Mouse (Mus musculus) forebrain, embryonic 15.5 days (tissue): ENCODE results near the gene Rad1. TPM values are rescaled to one million over a fixed set of nuclear protein-coding genes. Genes with fewer than 3 reads are reported as not detected.
A peak's percentile ranks its signal among the peaks of the same experiment; 100 is the strongest.

ENCODE experiments used
- ATAC-seq: fragments of 200-750 bp; cut with Nextera tagmentation; replicated peaks from 2 replicates; pipeline ENCODE4 v1.8.0; 2017; ENCODE audit warnings: mild to moderate bottlenecking, moderate TSS enrichment, moderate library complexity
- H3K27ac ChIP-seq: fragments of 300-500 bp; sonication (generic); replicated peaks from 2 replicates; pipeline ENCODE4 v1.5.1; 2015; ENCODE audit warnings: mild to moderate bottlenecking, inconsistent platforms
- H3K27me3 ChIP-seq: fragments of 300-500 bp; sonication (generic); 2 replicates; pipeline ENCODE4 v1.6.1; 2015; ENCODE audit warnings: inconsistent platforms
- H3K36me3 ChIP-seq: fragments of 300-500 bp; sonication (generic); 2 replicates; pipeline ENCODE4 v1.6.1; 2015; ENCODE audit warnings: mild to moderate bottlenecking, inconsistent platforms
- H3K4me1 ChIP-seq: fragments of 300-500 bp; sonication (generic); 2 replicates; pipeline ENCODE4 v1.6.1; 2015; ENCODE audit warnings: inconsistent platforms
- H3K4me2 ChIP-seq: fragments of 300-500 bp; sonication (generic); replicated peaks from 2 replicates; pipeline ENCODE4 v1.6.1; 2015; ENCODE audit warnings: mild to moderate bottlenecking, inconsistent platforms
- H3K4me3 ChIP-seq: fragments of 300-500 bp; sonication (generic); 2 replicates; pipeline ENCODE4 v1.5.1; 2015; ENCODE audit warnings: mild to moderate bottlenecking, inconsistent platforms
- H3K9ac ChIP-seq: fragments of 300-500 bp; sonication (generic); replicated peaks from 2 replicates; pipeline ENCODE4 v1.6.1; 2015; ENCODE audit warnings: mild to moderate bottlenecking, inconsistent platforms
- H3K9me3 ChIP-seq: fragments of 300-500 bp; sonication (generic); 2 replicates; pipeline ENCODE4 v1.6.1; 2016; ENCODE audit warnings: inconsistent platforms
- WGBS: fragments of 180-500 bp; shearing (Covaris S2); methylation state at CpG from one replicate; pipeline ENCODE4 v1.1.7; 2015; ENCODE audit warnings: mixed read lengths; 5-methylcytosine and 5-hydroxymethylcytosine counted together
- polyA plus RNA-seq: library from polyadenylated mRNA; unstranded; fragments of >200 nt; fragmentation: Nextera tagmentation; extraction: Ambion mirVana; gene quantifications from 2 replicates; pipeline ENCODE4 v1.2.1, GENCODE M21; 2015

The Rad1 gene
- polyA plus RNA-seq: 30.0 and 35.5 TPM in 2 replicates

DNA sequence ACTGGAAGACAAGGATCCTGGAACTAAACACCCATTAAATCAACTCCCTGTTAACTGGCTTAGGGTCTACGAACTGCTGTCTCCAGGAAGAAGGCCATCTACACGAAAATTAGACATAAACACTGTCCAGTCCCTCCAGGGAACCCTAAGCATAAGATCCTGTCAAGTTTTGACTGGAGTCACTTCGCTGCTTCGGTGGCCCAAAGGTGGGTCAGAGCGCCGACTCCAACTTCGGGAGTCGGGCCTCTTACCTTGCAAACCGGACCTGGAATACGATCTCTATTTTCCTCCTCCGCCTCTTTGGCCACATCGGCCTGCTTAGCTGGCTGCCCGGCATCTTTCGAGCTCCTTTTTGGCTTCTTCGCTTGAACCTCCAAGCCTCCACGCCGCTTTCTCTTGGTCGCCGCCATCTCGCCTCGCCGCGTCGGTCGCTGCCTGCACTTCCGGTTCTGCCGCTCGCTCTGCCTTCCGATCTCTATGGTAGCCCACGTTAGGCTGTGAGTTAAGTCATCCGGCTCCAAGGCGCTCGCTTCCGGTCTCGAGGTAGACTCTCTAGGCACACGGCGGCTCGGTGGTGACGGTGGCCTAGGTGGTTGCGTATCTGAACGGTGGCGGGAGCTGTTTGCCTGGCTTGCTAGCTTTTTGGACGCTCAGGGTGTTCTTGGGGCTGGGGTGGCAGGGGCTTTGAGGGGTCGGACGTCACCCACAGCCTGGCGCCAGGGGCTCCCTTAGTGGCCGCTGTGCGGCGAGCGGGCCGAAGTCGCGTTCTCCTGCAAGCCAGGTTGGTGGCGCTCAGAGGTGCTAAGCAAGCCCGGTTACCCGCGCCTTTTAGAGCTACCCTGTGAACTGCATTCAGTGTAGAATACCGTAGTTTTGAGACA, at the start of gene Rad1, which contains the start of gene Brix1:
Gene Rad1 (plus strand): TSS at position 535 of the 881 bp plus-strand sequence.
Gene Brix1 (minus strand): TSS at position 464 of the 881 bp plus-strand sequence.
- Histone ChIP-seq H3K9me3 (no peaks in the 10 kb centered on the region), H3K4me3 (peak within 1 kb of the TSS; percentile 65), H3K36me3 (peaks cover 23% of the 10 kb centered on the region), H3K27me3 (no peaks in the 10 kb centered on the region), H3K27ac (peak within 1 kb of the TSS; percentile 83), H3K4me2 (peak within 1 kb of the TSS; percentile 85), H3K9ac (peak within 1 kb of the TSS; percentile 82), H3K4me1 (peaks cover 29% of the 10 kb centered on the region)
- under 1% methylated on average over 58 of the region's 58 CpGs for WGBS
- ATAC-seq: peak; percentile 100

GRCm38 (mm10) chr15:10436893-10437292, 48.9 kb upstream of the Rad1 start:
- H3K36me3 ChIP-seq: peaks cover 10% of the 10 kb centered on the region; the same call in 1 of the 2 replicates
- no peaks in the 10 kb centered on the region for H3K4me1 ChIP-seq
- H3K4me3 ChIP-seq: no peak overlapping the region
- no peaks in the 10 kb centered on the region for H3K9me3 ChIP-seq
- WGBS: 68% methylated on average over 1 of the region's 1 CpGs
- H3K27me3 ChIP-seq: no peaks in the 10 kb centered on the region
- H3K27ac ChIP-seq: no peak overlapping the region
- H3K9ac ChIP-seq: no peak overlapping the region
- H3K4me2 ChIP-seq: no peak overlapping the region
- no peak for ATAC-seq

DNA sequence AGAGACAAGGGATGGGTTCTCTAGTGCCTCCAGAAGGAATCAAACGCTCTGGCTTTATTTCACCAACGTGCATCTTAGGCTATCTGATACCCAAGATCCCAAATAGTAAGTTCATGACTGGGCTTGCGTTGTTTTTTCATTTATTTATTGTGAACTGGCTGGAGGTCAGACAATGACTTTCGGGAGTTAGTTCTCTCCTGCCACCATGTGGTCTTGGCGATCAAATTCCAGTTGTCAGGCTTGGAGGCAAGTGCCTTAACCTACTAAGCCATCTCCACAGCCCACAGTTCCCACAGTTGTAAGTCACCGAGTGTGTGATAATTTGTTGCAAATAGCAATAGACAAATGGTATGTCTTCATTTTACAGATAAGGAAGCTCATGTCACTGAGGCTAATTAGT, 45.9 kb upstream of the Rad1 start:
- Histone ChIP-seq H3K9ac (no peak overlapping the region), H3K4me1 (no peaks in the 10 kb centered on the region), H3K27ac (no peak overlapping the region), H3K27me3 (no peaks in the 10 kb centered on the region), H3K4me3 (no peak overlapping the region), H3K9me3 (no peaks in the 10 kb centered on the region), H3K4me2 (no peak overlapping the region), H3K36me3 (peaks cover 13% of the 10 kb centered on the region)
- 76% methylated on average over 6 of the region's 6 CpGs for WGBS
- ATAC-seq: no peak

DNA sequence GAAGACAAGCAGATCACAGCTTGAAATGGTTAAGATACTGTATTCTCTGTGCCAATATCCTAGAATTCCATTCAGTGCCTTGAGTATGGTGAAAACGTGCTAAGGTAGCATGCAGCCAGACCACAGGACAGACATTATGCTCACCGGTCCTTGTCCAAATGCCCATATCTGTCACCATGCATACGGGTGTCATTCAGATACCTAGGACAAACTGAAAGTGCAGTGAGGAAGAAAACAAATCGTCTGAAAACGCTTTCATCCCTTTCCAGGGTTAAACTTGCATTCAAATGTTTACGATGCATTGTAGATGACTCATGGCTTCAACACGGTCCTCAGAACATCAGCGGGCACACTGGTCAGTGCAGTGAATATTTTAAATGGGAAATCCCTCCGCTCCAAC, 44.3 kb upstream of the Rad1 start:
- H3K9me3 ChIP-seq: no peaks in the 10 kb centered on the region
- no peak overlapping the region for H3K4me3 ChIP-seq
- H3K27ac ChIP-seq: no peak overlapping the region
- no peaks in the 10 kb centered on the region for H3K27me3 ChIP-seq
- no peak overlapping the region for H3K4me2 ChIP-seq
- H3K36me3 ChIP-seq: peaks cover 23% of the 10 kb centered on the region
- no peaks in the 10 kb centered on the region for H3K4me1 ChIP-seq
- no peak for ATAC-seq
- 90% methylated on average over 9 of the region's 9 CpGs for WGBS
- no peak overlapping the region for H3K9ac ChIP-seq

DNA sequence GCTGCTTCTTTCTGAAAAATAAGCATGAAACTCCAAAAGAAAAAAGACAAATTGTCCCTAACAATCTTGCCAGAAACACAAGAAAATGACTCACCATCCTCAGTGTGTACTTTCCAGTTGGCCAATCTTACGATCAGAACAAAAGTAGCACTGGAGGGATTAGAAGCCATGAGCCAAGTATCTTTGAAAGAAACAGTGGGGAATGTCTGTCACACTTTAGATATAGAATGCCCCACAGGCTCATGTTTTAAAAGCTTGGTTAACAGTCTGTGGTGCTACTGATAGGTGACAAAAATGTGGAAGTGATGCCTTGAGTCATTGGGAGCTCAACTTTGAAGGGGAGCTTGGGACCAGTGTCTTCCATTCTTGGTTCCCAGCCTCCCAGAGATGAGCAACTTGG, 43.5 kb upstream of the Rad1 start:
- no peaks in the 10 kb centered on the region for H3K27me3 ChIP-seq
- 42% methylated on average over 1 of the region's 1 CpGs for WGBS
- no peak overlapping the region for H3K27ac ChIP-seq
- H3K36me3 ChIP-seq: peaks cover 27% of the 10 kb centered on the region
- H3K4me3 ChIP-seq: no peak overlapping the region
- H3K4me1 ChIP-seq: no peaks in the 10 kb centered on the region
- H3K9me3 ChIP-seq: no peaks in the 10 kb centered on the region
- no peak for ATAC-seq
- H3K4me2 ChIP-seq: no peak overlapping the region
- H3K9ac ChIP-seq: no peak overlapping the region

DNA sequence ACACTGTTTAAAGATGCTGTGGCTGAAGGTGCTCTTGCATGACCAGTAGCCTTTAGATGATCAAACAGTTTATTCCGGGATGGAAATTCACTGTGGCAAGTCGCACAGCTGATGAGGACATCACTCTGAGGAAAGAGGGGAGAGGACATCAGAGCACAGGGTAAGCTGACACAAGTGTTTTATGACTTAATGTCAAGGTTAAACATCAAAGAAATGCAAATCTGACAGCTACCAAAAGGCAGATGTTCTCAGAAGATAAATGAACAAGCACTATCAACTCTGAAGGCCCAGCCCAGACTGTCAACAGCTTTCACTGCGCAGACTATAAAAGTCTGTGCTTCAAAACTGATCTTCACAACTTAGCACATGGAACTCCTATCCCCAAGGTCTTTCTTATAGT, 38.7 kb upstream of the Rad1 start:
- WGBS: 93% methylated on average over 3 of the region's 3 CpGs
- Histone ChIP-seq H3K4me3 (no peak overlapping the region), H3K4me1 (no peaks in the 10 kb centered on the region), H3K4me2 (no peak overlapping the region), H3K27ac (no peak overlapping the region), H3K36me3 (peaks cover 48% of the 10 kb centered on the region), H3K9ac (no peak overlapping the region), H3K27me3 (no peaks in the 10 kb centered on the region), H3K9me3 (no peaks in the 10 kb centered on the region)
- ATAC-seq: no peak

- no peaks in the 10 kb centered on the region for H3K9me3 ChIP-seq
- H3K4me1 ChIP-seq: no peaks in the 10 kb centered on the region
- no peaks in the 10 kb centered on the region for H3K27me3 ChIP-seq
- no peak overlapping the region for H3K4me2 ChIP-seq
- no peak overlapping the region for H3K9ac ChIP-seq
- H3K27ac ChIP-seq: no peak overlapping the region
- peaks cover 42% of the 10 kb centered on the region for H3K36me3 ChIP-seq
- no peak overlapping the region for H3K4me3 ChIP-seq
- no peak for ATAC-seq
- WGBS: 93% methylated on average over 12 of the region's 12 CpGs
These were observed 24.8 kb upstream of the Rad1 start for GRCm38 (mm10) chr15:10460986-10461385.

- peaks cover 30% of the 10 kb centered on the region for H3K36me3 ChIP-seq
- no peak overlapping the region for H3K27ac ChIP-seq
- WGBS: 91% methylated on average over 5 of the region's 5 CpGs
- no peak for ATAC-seq
- H3K9ac ChIP-seq: no peak overlapping the region
- no peak overlapping the region for H3K4me3 ChIP-seq
- no peak overlapping the region for H3K4me2 ChIP-seq
- no peaks in the 10 kb centered on the region for H3K27me3 ChIP-seq
- H3K9me3 ChIP-seq: no peaks in the 10 kb centered on the region
- peaks cover 5% of the 10 kb centered on the region for H3K4me1 ChIP-seq
These were observed 22.3 kb upstream of the Rad1 start for GRCm38 (mm10) chr15:10463555-10463954.

DNA sequence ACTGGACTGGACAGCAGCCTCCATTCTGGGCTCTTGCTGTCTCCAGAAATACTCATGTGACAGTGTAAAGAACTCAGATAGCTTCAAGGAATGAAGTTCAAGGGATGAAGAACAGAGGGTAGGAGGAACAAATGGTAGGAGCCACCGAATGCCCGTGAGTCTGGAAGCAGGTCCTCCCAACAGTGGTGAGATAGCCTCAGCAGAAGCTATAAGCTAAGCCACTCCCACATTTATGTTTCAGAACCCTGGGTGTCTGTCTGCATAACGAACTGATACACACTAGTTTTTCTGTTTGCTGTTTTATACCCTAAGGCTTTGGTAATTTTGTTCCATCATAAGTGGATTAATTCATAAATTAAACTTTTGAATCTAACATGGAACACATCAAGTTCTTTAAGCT, 21.1 kb upstream of the Rad1 start:
- Histone ChIP-seq H3K4me1 (peaks cover 16% of the 10 kb centered on the region), H3K27me3 (no peaks in the 10 kb centered on the region), H3K36me3 (peaks cover 22% of the 10 kb centered on the region), H3K4me3 (no peak overlapping the region), H3K9me3 (no peaks in the 10 kb centered on the region), H3K9ac (no peak overlapping the region), H3K27ac (no peak overlapping the region), H3K4me2 (no peak overlapping the region)
- ATAC-seq: no peak
- WGBS: 93% methylated on average over 3 of the region's 3 CpGs

- no peak overlapping the region for H3K27ac ChIP-seq
- no peaks in the 10 kb centered on the region for H3K9me3 ChIP-seq
- H3K4me2 ChIP-seq: 0 out of 2 replicates have a peak overlapping the region, but pooled peaks have one; percentile 75
- WGBS: 85% methylated on average over 3 of the region's 3 CpGs
- no peak overlapping the region for H3K9ac ChIP-seq
- ATAC-seq: no peak
- H3K4me3 ChIP-seq: no peak overlapping the region
- H3K36me3 ChIP-seq: no peaks in the 10 kb centered on the region
- H3K4me1 ChIP-seq: peaks cover 19% of the 10 kb centered on the region
- no peaks in the 10 kb centered on the region for H3K27me3 ChIP-seq
These were observed 17.1 kb upstream of the Rad1 start for GRCm38 (mm10) chr15:10468761-10469160.

- peak overlapping the region; percentile 86 for H3K9ac ChIP-seq
- no peaks in the 10 kb centered on the region for H3K27me3 ChIP-seq
- H3K27ac ChIP-seq: peak overlapping the region; percentile 83
- peaks cover 4% of the 10 kb centered on the region; the same call in 1 of the 2 replicates for H3K36me3 ChIP-seq
- peak overlapping the region; percentile 75 for H3K4me2 ChIP-seq
- peak overlapping the region; percentile 96 for H3K4me3 ChIP-seq
- under 1% methylated on average over 40 of the region's 40 CpGs for WGBS
- ATAC-seq: peak; percentile 34
- H3K4me1 ChIP-seq: peaks cover 19% of the 10 kb centered on the region
- H3K9me3 ChIP-seq: no peaks in the 10 kb centered on the region
These were observed 16.1 kb upstream of the Rad1 start for GRCm38 (mm10) chr15:10469641-10470150.

GRCm38 (mm10) chr15:10470151-10470831, 15.5 kb upstream of the Rad1 start, which contains the start of gene Dnajc21:
TSS of gene Dnajc21 (minus strand) at chr15:10470516.
- peak within 1 kb of the TSS; percentile 96 for H3K4me3 ChIP-seq
- H3K9me3 ChIP-seq: no peaks in the 10 kb centered on the region
- peak within 1 kb of the TSS; percentile 75 for H3K4me2 ChIP-seq
- H3K27ac ChIP-seq: peak within 1 kb of the TSS; percentile 83
- peaks cover 8% of the 10 kb centered on the region for H3K36me3 ChIP-seq
- peak; percentile 94 for ATAC-seq
- peak within 1 kb of the TSS; percentile 86 for H3K9ac ChIP-seq
- under 1% methylated on average over 80 of the region's 87 CpGs for WGBS
- no peaks in the 10 kb centered on the region for H3K27me3 ChIP-seq
- H3K4me1 ChIP-seq: peaks cover 19% of the 10 kb centered on the region
